Mouse (Mus musculus): ENCODE results near the gene Olfr522. TPM values are rescaled to one million over a fixed set of nuclear protein-coding genes. Genes with fewer than 3 reads are reported as not detected.

Gene Olfr522
- total RNA-seq (2023) = not detected

DNA sequence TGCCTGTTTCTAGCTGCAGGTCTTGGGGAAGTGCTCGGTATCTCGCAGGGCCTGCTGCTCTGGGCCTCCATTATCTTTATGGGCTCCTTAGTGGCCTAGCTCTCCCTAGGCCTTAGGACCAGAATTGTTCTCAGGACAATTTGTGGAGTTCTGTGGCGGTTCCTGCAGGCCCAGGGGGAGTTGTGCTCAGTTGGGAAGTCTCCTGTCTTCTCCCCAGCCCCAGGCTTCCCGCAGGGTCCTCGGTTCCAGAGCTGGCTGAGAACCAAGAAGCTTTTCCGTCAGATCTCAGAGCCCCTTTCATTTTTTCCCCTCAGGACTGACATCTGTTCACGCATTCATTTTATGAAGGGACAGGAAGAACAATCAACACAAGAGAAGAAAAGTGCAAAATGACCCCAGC, at the start of gene Olfr522:
TSS of gene Olfr522 (minus strand) at position 101 of the 400 bp plus-strand sequence.

DNA sequence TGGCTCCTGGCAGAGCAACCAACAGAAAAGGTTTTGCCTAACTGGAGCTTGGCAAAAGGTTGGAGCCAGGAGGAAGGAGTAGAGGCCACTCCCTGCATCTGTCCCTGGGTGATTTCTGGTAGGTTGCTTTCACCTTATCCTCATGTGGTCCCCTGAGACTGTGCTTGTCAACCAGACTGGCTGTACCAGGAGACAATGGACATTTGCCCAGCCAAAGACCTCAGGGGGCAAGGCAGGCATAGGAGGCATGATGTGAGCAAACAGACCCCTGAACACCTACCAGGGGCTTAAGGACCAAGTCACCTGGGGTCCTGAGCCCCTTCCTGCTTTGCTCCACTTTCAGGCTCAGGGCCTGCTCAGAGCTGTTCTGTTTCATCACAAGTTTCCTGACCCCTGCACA, 41.3 kb upstream of the Olfr522 start, which contains the start of gene Olfr524:
TSS of gene Olfr524 (minus strand) at position 101 of the 400 bp plus-strand sequence.

DNA sequence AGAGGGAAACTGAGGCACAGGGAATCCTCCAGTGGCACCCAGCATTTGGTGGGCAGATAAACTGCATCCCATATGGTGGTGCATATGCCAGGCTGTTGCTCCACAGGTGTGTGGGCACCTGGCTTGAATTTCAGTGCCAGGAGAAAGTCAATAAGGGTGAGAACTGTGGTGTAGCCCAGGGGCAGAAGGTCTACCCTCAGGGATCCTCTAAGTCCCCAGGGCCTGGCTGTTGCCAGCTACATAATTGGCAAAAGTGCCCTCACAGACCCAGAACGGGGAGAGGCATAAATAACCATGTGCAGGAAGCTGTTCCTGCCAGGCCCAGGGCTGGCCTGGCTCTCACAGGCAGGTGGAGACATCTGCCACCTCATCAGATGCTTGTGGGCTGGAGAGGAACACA, 8.4 kb upstream of the Olfr522 start, which contains the start of gene Olfr523:
TSS of gene Olfr523 (plus strand) at position 282 of the 400 bp plus-strand sequence.

DNA sequence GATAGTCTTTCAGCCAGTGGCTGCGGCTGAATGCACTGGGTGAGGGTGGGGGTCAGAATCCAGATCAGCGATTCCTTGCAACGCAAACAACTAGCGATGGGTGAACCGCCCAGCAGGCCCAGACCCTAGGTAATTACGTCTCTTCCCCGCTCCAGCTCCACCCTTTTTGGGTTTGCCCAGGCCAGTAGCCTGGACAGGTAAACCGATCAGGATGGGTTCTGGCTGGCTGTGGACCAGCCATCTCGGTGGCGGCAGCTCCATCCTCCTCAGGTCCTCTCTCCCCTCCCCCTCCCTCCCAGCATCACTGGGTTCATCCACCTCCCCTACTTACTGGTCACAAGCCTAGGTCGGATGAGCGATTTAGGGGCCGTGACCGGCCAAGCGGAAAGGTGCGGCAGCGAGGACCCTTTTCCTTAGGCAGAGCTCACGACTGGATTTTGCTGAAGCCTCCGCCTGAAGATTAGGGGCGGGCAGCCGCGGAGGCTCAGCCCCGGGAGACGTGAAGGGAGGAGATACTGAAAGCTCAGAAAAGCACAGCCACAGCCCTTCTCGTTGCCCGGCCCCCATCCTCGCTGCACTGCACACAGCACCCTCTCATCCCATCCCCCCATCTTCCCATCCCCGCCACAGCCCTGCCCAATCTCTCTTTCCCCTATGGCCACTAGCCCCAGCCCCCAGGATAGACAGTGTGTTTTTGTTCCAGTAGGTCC, 10.2 kb downstream of the Olfr522 start, which contains the start of gene Sprn:
TSS of gene Sprn (minus strand) at position 660 of the 710 bp plus-strand sequence.

DNA sequence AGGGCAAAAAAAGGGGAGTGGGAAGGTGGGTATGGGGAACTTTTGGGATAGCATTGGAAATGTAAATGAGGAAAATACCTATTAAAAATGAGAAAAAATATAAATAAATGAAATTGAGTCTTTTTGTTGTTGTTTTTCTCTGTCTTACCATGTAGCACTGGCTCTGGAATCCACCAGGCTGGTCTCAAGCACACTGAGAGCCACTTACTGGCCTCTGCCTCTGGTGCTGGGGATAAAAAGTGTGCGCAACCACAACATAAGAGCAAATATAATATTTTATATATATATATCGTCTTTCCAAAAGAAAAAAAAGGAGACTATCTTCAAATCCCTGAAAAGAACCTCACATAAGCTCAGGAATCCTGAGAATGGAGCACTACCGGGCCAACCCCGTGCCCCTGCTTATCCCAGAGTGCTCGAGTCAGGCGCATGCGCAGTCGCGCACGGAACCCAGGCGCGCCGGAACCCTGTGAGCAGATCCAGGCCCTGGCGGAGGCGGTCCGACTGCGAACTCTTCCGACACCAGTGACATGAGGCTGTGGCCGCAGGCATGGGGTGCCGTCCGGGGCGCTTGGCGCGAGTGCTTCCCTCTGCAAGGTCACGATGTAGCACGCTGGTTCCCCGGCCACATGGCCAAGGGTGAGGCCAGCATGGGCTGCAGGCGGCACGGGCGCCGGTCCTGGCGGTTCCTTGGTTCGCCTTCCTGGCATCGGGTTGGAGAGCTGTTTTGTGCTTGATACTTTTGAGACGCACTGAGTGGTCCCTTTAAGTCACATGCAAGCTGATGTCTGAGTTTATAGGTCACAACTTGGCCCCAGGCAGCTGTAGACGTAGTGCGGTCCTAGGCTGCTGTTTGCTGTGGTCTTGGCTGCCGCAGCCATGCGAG, 27.2 kb downstream of the Olfr522 start, which contains the start of gene Mtg1:
TSS of gene Mtg1 (plus strand) at position 430 of the 886 bp plus-strand sequence.

DNA sequence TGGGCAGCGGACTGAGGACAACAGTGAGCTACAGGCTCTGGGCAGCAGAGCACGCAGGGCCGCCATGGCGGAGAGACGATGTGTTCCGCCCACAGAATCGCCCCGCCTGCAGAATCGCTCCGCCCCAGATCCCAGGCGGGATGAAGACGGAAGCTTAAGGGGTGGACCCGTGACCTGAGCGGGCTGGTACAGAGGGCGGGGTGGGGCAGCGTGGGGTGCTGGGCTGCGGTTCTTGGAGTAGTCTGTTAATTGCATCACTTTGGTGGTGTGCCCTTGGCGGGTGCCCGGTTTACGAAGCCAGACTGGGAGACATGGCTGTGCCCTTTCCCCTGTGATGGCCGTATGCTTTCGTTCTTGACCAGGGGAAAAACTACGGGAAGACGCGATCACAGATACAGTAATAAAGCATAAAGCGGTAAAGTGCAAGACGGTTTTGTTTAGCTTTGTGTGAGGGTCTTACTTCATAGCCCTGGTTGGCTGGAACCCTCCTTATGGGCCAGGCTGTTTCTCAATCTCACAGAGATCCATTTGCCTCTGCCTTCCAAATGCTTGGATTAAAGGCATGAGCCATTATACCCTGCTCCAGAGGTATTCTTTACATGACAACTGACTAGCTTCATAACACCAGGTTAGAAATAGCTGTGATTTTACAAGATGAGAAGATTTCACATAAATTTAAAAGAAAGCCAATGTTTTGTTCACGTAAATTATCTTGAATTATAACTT, 48.1 kb downstream of the Olfr522 start, which contains the start of gene Echs1:
TSS of gene Echs1 (minus strand) at position 148 of the 726 bp plus-strand sequence.

DNA sequence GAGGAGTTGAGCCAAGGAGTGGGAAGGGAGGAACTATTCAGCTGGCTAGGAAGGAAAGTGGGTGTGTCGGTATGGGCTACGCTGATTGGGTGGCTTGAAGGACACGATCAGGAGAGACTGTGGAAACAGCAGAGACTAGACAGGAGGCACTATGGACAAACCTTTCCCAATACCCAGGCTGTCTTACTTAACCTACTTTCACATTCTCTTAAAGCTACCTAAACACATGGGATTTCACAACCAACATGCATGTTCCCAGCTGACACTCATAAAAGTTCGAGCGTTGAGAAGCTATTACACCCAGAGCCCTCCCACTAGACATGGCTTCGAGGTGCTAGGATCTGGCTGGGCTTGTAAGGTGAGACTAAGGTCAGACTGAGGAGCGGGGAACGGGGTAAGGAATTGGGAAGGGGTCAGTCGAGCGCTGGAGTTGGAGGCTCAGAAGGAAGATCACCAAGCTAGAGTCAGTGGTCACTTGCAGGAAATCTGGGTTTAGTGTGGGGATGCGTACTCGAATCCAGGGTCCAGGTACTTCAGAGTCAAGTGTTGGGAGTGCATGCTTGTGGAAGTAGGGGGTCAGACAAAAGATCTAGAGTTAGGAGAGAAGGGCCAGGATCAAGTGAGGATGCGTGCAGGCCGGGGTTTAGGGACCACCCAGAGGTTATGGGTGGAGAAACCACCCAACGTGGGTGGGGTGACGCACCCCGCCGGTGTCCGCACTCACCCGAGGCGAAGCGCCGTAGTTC, 48.8 kb downstream of the Olfr522 start, which contains the start of gene Paox:
TSS of gene Paox (plus strand) at position 217 of the 746 bp plus-strand sequence.

Other genes with a start within 250 kb of the Olfr522 start
- gene Utf1, start 221.0 kb downstream of the Olfr522 start, total RNA-seq (2023) = under 1 TPM in 1 of 2 experiments, not detected in 1; 0.52 TPM
- under 1 TPM; 0.55 to 0.81 TPM for gene 6430531B16Rik, start 186.0 kb downstream of the Olfr522 start, total RNA-seq (2023)
- 10 to 100 TPM; 20.2 to 22.0 TPM for gene Adam8, start 172.2 kb downstream of the Olfr522 start, total RNA-seq (2023)
- 10 to 100 TPM; 26.8 to 27.1 TPM for gene Zfp511, start 128.4 kb downstream of the Olfr522 start, total RNA-seq (2023)
- gene Tubgcp2, start 128.1 kb downstream of the Olfr522 start, total RNA-seq (2023) = 10 to 100 TPM; 19.9 to 23.2 TPM
- not detected for gene Msx3, start 115.7 kb downstream of the Olfr522 start, total RNA-seq (2023)
- not detected for gene Caly, start 82.2 kb downstream of the Olfr522 start, total RNA-seq (2023)
- not detected for gene Prap1, start 71.4 kb downstream of the Olfr522 start, total RNA-seq (2023)
- 10 to 100 TPM in 1 of 2 experiments, 1 to 10 TPM in 1; 9.3 to 11.9 TPM for gene Fuom, start 62.3 kb downstream of the Olfr522 start, total RNA-seq (2023)
- 10 to 100 TPM; 18.6 to 26.3 TPM for gene Paox, start 49.0 kb downstream of the Olfr522 start, total RNA-seq (2023)
- 10 to 100 TPM; 46.0 to 50.2 TPM for gene Echs1, start 48.3 kb downstream of the Olfr522 start, total RNA-seq (2023)
- gene Mtg1, start 27.2 kb downstream of the Olfr522 start, total RNA-seq (2023) = 10 to 100 TPM in 1 of 2 experiments, 1 to 10 TPM in 1; 8.7 to 10.9 TPM
- gene Sprn, start 9.9 kb downstream of the Olfr522 start, total RNA-seq (2023) = not detected
- not detected for gene Olfr523, start 8.5 kb upstream of the Olfr522 start, total RNA-seq (2023)
- not detected for gene Olfr524, start 41.2 kb upstream of the Olfr522 start, total RNA-seq (2023)
- gene Cd163l1, start 53.5 kb upstream of the Olfr522 start, total RNA-seq (2023) = 1 to 10 TPM in 1 of 2 experiments, under 1 TPM in 1; 0.82 to 1.3 TPM
- gene 5830411N06Rik, start 82.5 kb upstream of the Olfr522 start, total RNA-seq (2023) = 1 to 10 TPM; 4.5 to 5.0 TPM
- gene Olfr525, start 156.1 kb upstream of the Olfr522 start, total RNA-seq (2023) = not detected
- not detected for gene Olfr527, start 169.3 kb upstream of the Olfr522 start, total RNA-seq (2023)
- gene Olfr60, start 196.9 kb upstream of the Olfr522 start, total RNA-seq (2023) = not detected
- gene Olfr530, start 211.6 kb upstream of the Olfr522 start, total RNA-seq (2023) = not detected
- not detected for gene Olfr531, start 238.2 kb upstream of the Olfr522 start, total RNA-seq (2023)